8 mouse cellular contexts compared by ENCODE assay signal in the genomic region with DNA sequence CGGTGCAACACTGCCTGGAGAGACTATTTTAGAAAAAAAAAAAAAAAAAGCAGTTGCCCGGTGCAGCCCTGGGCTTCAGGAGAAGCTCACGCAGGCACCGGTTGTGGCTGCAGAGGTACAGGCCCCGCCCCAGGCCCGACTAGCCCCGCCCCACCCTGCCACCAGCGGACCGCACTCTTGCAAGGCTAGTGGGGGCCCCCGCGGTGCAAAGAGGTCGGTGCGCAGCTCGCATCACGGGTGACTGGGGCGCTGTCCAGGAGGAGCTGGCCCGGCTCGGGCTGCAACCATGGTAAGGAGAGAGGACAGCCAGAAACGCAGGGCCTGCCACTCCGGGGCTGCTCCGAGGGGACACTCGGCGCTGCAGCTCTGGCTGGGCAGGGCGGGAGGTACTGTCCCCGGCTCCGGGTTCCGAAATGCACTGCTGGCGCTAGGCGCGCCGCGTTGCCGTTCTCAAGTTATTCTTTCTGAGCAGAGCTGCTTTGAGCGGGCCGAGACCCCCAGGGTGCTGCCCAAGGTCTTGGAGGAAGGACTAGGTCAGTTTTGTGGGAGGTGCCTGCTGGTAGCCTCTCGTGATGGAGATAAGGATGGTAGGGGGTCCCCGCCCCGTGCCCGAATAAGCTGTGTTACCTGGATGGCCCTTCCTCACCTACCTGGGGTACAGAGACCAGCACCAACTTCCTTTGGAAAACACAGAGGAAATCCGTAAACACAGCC. TPM values are rescaled to one million over a fixed set of nuclear protein-coding genes. Genes with fewer than 3 reads are reported as not detected.
DNase-seq lines count a peak whose midpoint lies in the region; ATAC-seq and TF ChIP-seq lines count a peak whose summit lies in the region.

No protein-coding gene starts in this region.

- H3K4me3 ChIP-seq in CH12.LX (replicated peaks in 1 of 3; ENCODE audit: low read depth in 2 of 3, low read length in 2 of 3, poor library complexity in 1 of 3), result peak overlapping the region in 1 of 3 experiments; percentile 41
- peak overlapping the region; percentile 54 for H3K4me3 ChIP-seq in forebrain, embryonic 11.5 days (ENCODE audit: low read depth, low read length)
- H3K4me3 ChIP-seq in heart, embryonic 16.5 days (ENCODE audit: low read length), result peak overlapping the region; percentile 63
- H3K4me3 ChIP-seq in liver, postnatal 0 days (ENCODE audit: low read depth, low read length), result peak overlapping the region; percentile 60
- H3K4me3 ChIP-seq in neural tube, embryonic 13.5 days, result peak overlapping the region; percentile 62
- H3K4me3 ChIP-seq in testis, adult 2 months (ENCODE audit: control insufficient read depth, low read depth, low read length), result peak overlapping the region; percentile 67

- no peak for DNase-seq in CH12.LX (ENCODE audit: extremely low read depth)
- DNase-seq in forebrain, embryonic 11.5 days (ENCODE audit: low spot score), result peak; percentile 86
- DNase-seq in kidney, postnatal 14 days, result peak; percentile 85
- peak; percentile 79 for DNase-seq in liver, postnatal 0 days

- TF ChIP-seq POLR2A in CH12.LX (IDR thresholded peaks at IDR 0.05; ENCODE audit: low read depth, low read length), result no peak
- TF ChIP-seq POLR2A in testis, adult 2 months (IDR thresholded peaks at IDR 0.05; ENCODE audit: control insufficient read depth, low read depth, low read length), result no peak

- TF ChIP-seq RAD21 in CH12.LX (IDR thresholded peaks at IDR 0.05; ENCODE audit: low read depth, low read length), result no peak

- no peak for TF ChIP-seq CTCF in CH12.LX (conservative IDR thresholded peaks at IDR 0.05 in 1 of 2, IDR thresholded peaks at IDR 0.05 in 1 of 2; ENCODE audit: low read depth in 2 of 2, low read length in 2 of 2)
- TF ChIP-seq CTCF in liver, postnatal 0 days (IDR thresholded peaks at IDR 0.05; ENCODE audit: low read depth), result no peak
- no peak for TF ChIP-seq CTCF in testis, adult 2 months (IDR thresholded peaks at IDR 0.05; ENCODE audit: control insufficient read depth, insufficient read depth, insufficient replicate concordance, low read depth, low read length)

- peaks cover 57% of the 10 kb centered on the region for H3K27me3 ChIP-seq in CH12.LX (replicated peaks)
- no peaks in the 10 kb centered on the region for H3K27me3 ChIP-seq in forebrain, embryonic 11.5 days (ENCODE audit: control insufficient read depth, insufficient read depth, low read length)
- H3K27me3 ChIP-seq in heart, embryonic 16.5 days (ENCODE audit: control insufficient read depth, insufficient read depth, low read length), result no peaks in the 10 kb centered on the region
- no peaks in the 10 kb centered on the region for H3K27me3 ChIP-seq in liver, postnatal 0 days (ENCODE audit: insufficient read depth, low read length)
- peaks cover 6% of the 10 kb centered on the region; the same call in 1 of the 2 replicates for H3K27me3 ChIP-seq in neural tube, embryonic 13.5 days
- no peaks in the 10 kb centered on the region for H3K27me3 ChIP-seq in testis, adult 2 months (ENCODE audit: control insufficient read depth, insufficient read depth, low read length)

- no peaks in the 10 kb centered on the region for H3K9me3 ChIP-seq in CH12.LX (replicated peaks; ENCODE audit: low read length)
- H3K9me3 ChIP-seq in forebrain, embryonic 11.5 days (ENCODE audit: control insufficient read depth, low read length), result no peaks in the 10 kb centered on the region
- no peaks in the 10 kb centered on the region for H3K9me3 ChIP-seq in heart, embryonic 16.5 days (replicated peaks; ENCODE audit: control insufficient read depth, low read length)
- no peaks in the 10 kb centered on the region for H3K9me3 ChIP-seq in liver, postnatal 0 days (ENCODE audit: low read length)
- no peaks in the 10 kb centered on the region for H3K9me3 ChIP-seq in neural tube, embryonic 13.5 days

- H3K36me3 ChIP-seq in CH12.LX (replicated peaks in 1 of 2; ENCODE audit: control insufficient read depth in 1 of 2, insufficient read depth in 1 of 2, low read length in 1 of 2), result no peaks in the 10 kb centered on the region
- no peaks in the 10 kb centered on the region for H3K36me3 ChIP-seq in forebrain, embryonic 11.5 days (ENCODE audit: control insufficient read depth, insufficient read depth, low read length)
- no peaks in the 10 kb centered on the region for H3K36me3 ChIP-seq in heart, embryonic 16.5 days (ENCODE audit: control insufficient read depth, insufficient read depth)
- no peaks in the 10 kb centered on the region for H3K36me3 ChIP-seq in liver, postnatal 0 days (replicated peaks; ENCODE audit: insufficient read depth, low read length)
- no peaks in the 10 kb centered on the region for H3K36me3 ChIP-seq in neural tube, embryonic 13.5 days
- no peaks in the 10 kb centered on the region for H3K36me3 ChIP-seq in testis, adult 2 months (ENCODE audit: control insufficient read depth, insufficient read depth, low read length)

- H3K27ac ChIP-seq in CH12.LX (ENCODE audit: insufficient read depth, low read depth), result no peak overlapping the region
- H3K27ac ChIP-seq in forebrain, embryonic 11.5 days (ENCODE audit: low read depth, low read length), result 0 out of 2 replicates have a peak overlapping the region, but pooled peaks have one; percentile 3
- H3K27ac ChIP-seq in heart, embryonic 16.5 days (ENCODE audit: low read length), result peak overlapping the region; percentile 76
- peak overlapping the region; percentile 44; the same call in 1 of the 2 replicates for H3K27ac ChIP-seq in liver, postnatal 0 days (ENCODE audit: low read depth)
- H3K27ac ChIP-seq in neural tube, embryonic 13.5 days (replicated peaks), result peak overlapping the region; percentile 50
- H3K27ac ChIP-seq in testis, adult 2 months (ENCODE audit: control insufficient read depth, insufficient read depth, low read depth, low read length), result peak overlapping the region; percentile 12; the same call in 1 of the 2 replicates

- ATAC-seq in cerebellum, adult (ENCODE audit: insufficient number of reproducible peaks, low FRiP score, low TSS enrichment), result peak; percentile 57
- peak; percentile 76 for ATAC-seq in forebrain, embryonic 11.5 days (replicated peaks; ENCODE audit: low FRiP score)
- peak; percentile 81 for ATAC-seq in heart, embryonic 16.5 days (replicated peaks; ENCODE audit: extremely low read depth, insufficient read depth, low FRiP score)
- ATAC-seq in liver, postnatal 0 days, result peak; percentile 61
- peak; percentile 79 for ATAC-seq in neural tube, embryonic 13.5 days (ENCODE audit: low read depth)

- TF ChIP-seq EP300 in CH12.LX (IDR thresholded peaks at IDR 0.05; ENCODE audit: low read length), result no peak
- no peak for TF ChIP-seq EP300 in liver, postnatal 0 days (IDR thresholded peaks at IDR 0.05; ENCODE audit: low read depth)

- H3K4me2 ChIP-seq in CH12.LX (ENCODE audit: insufficient read depth, low read depth, poor library complexity, severe bottlenecking), result peak overlapping the region; percentile 65
- H3K4me2 ChIP-seq in forebrain, embryonic 11.5 days (ENCODE audit: low read depth, low read length, severe bottlenecking), result peak overlapping the region; percentile 96
- H3K4me2 ChIP-seq in heart, embryonic 16.5 days (ENCODE audit: low read depth, low read length), result peak overlapping the region; percentile 88
- peak overlapping the region; percentile 86 for H3K4me2 ChIP-seq in liver, postnatal 0 days (ENCODE audit: low read depth, low read length)
- peak overlapping the region; percentile 93 for H3K4me2 ChIP-seq in neural tube, embryonic 13.5 days

- H3K9ac ChIP-seq in CH12.LX (ENCODE audit: insufficient read depth, low read depth), result no peak overlapping the region
- peak overlapping the region; percentile 72 for H3K9ac ChIP-seq in forebrain, embryonic 11.5 days (ENCODE audit: low read length)
- peak overlapping the region; percentile 73 for H3K9ac ChIP-seq in heart, embryonic 16.5 days (ENCODE audit: low read length)
- peak overlapping the region; percentile 63 for H3K9ac ChIP-seq in liver, postnatal 0 days (replicated peaks)
- H3K9ac ChIP-seq in neural tube, embryonic 13.5 days, result peak overlapping the region; percentile 79

- H3K79me2 ChIP-seq in CH12.LX (replicated peaks; ENCODE audit: control insufficient read depth, extremely low read depth, insufficient read depth, poor library complexity, severe bottlenecking), result no peaks in the 10 kb centered on the region

- under 1% methylated on average over 40 of the region's 40 CpGs for WGBS in forebrain, embryonic 11.5 days
- under 1% methylated on average over 40 of the region's 40 CpGs for WGBS in heart, embryonic 16.5 days
- under 1% methylated on average over 37 of the region's 40 CpGs for WGBS in liver, postnatal 0 days (ENCODE audit: insufficient replicate concordance)
- under 1% methylated on average over 40 of the region's 40 CpGs for WGBS in neural tube, embryonic 13.5 days

- peaks cover 21 to 38% of the 10 kb centered on the region in 2 experiments for H3K4me1 ChIP-seq in CH12.LX (ENCODE audit: control insufficient read depth in 1 of 2, insufficient read depth in 2 of 2)
- H3K4me1 ChIP-seq in forebrain, embryonic 11.5 days (replicated peaks; ENCODE audit: control insufficient read depth, insufficient read depth, low read length), result peaks cover 8% of the 10 kb centered on the region
- H3K4me1 ChIP-seq in heart, embryonic 16.5 days (ENCODE audit: control insufficient read depth, insufficient read depth, low read length), result peaks cover 14% of the 10 kb centered on the region
- H3K4me1 ChIP-seq in liver, postnatal 0 days (ENCODE audit: insufficient read depth), result peaks cover 14% of the 10 kb centered on the region
- peaks cover 22% of the 10 kb centered on the region for H3K4me1 ChIP-seq in neural tube, embryonic 13.5 days (replicated peaks)
- peaks cover 2% of the 10 kb centered on the region for H3K4me1 ChIP-seq in testis, adult 2 months (ENCODE audit: control insufficient read depth, insufficient read depth, low read length)

- dilution Hi-C loops in CH12.LX (cut with MboI; ENCODE audit: extremely low pct_ligation_motif_present, extremely low pct_unique_long_range_greater_than_20kb, low sequenced_read_pairs), result no loop called here

- in situ Hi-C loops in CH12.LX (cut with MboI; ENCODE audit: low pct_ligation_motif_present, low pct_unique_long_range_greater_than_20kb, low sequenced_read_pairs), result no loop called here

RNA-seq across cellular contexts. Expression of a gene that starts 9.7 kb away (rescaled TPM):
- total RNA-seq in CH12.LX (2012; rRNA removed) (1.5 and 1.7 TPM in 2 replicates), CH12.LX (2014; rRNA removed) (0.32 TPM in 1 of 2 replicates, not detected in the other)
- 0.42 and 1.5 TPM in 2 replicates for polyA plus RNA-seq in CH12.LX (2012; ENCODE audit: insufficient read length, low read depth)
- 8.0 and 8.8 TPM in 2 replicates for polyA plus RNA-seq in forebrain, embryonic 11.5 days (2014; fragmentation: Nextera tagmentation; extraction: Ambion mirVana)
- polyA plus RNA-seq in heart, embryonic 16.5 days (2015; fragmentation: Nextera tagmentation; extraction: Ambion mirVana), result 27.8 and 32.4 TPM in 2 replicates
- 21.7 and 22.0 TPM in 2 replicates for polyA plus RNA-seq in liver, postnatal 0 days (2015; fragmentation: Nextera tagmentation; extraction: Ambion mirVana)
- polyA plus RNA-seq in neural tube, embryonic 13.5 days (2015; fragmentation: Nextera tagmentation; extraction: Ambion mirVana), result 21.9 and 27.2 TPM in 2 replicates
- 159 and 174 TPM in 2 replicates for polyA plus RNA-seq in testis, adult 2 months (2012; rRNA removed)

RNA-seq across cellular contexts. Expression of a gene that starts 12.0 kb away (rescaled TPM):
- total RNA-seq in CH12.LX (2012; rRNA removed), result not detected in 2 replicates
- total RNA-seq in CH12.LX (2014; rRNA removed), result not detected in 2 replicates
- not detected in 2 replicates for polyA plus RNA-seq in CH12.LX (2012; ENCODE audit: insufficient read length, low read depth)
- not detected in 2 replicates for polyA plus RNA-seq in forebrain, embryonic 11.5 days (2014; fragmentation: Nextera tagmentation; extraction: Ambion mirVana)
- not detected in 2 replicates for polyA plus RNA-seq in heart, embryonic 16.5 days (2015; fragmentation: Nextera tagmentation; extraction: Ambion mirVana)
- polyA plus RNA-seq in liver, postnatal 0 days (2015; fragmentation: Nextera tagmentation; extraction: Ambion mirVana), result not detected in 2 replicates
- not detected in 2 replicates for polyA plus RNA-seq in neural tube, embryonic 13.5 days (2015; fragmentation: Nextera tagmentation; extraction: Ambion mirVana)
- 92.8 and 97.9 TPM in 2 replicates for polyA plus RNA-seq in testis, adult 2 months (2012; rRNA removed)

RNA-seq across cellular contexts. Expression of a gene that starts 13.6 kb away (rescaled TPM):
- total RNA-seq in CH12.LX (2012; rRNA removed), result 29.4 and 40.5 TPM in 2 replicates
- 27.2 and 29.5 TPM in 2 replicates for total RNA-seq in CH12.LX (2014; rRNA removed)
- 31.7 and 32.9 TPM in 2 replicates for polyA plus RNA-seq in CH12.LX (2012; ENCODE audit: insufficient read length, low read depth)
- polyA plus RNA-seq in forebrain, embryonic 11.5 days (2014; fragmentation: Nextera tagmentation; extraction: Ambion mirVana), result 72.2 and 75.6 TPM in 2 replicates
- polyA plus RNA-seq in heart, embryonic 16.5 days (2015; fragmentation: Nextera tagmentation; extraction: Ambion mirVana), result 14.8 and 16.5 TPM in 2 replicates
- 4.8 and 5.6 TPM in 2 replicates for polyA plus RNA-seq in liver, postnatal 0 days (2015; fragmentation: Nextera tagmentation; extraction: Ambion mirVana)
- polyA plus RNA-seq in neural tube, embryonic 13.5 days (2015; fragmentation: Nextera tagmentation; extraction: Ambion mirVana), result 54.4 and 58.2 TPM in 2 replicates
- polyA plus RNA-seq in testis, adult 2 months (2012; rRNA removed), result 33.6 and 33.7 TPM in 2 replicates

RNA-seq across cellular contexts. Expression of a gene that starts 38.6 kb away (rescaled TPM):
- total RNA-seq in CH12.LX (2012; rRNA removed), result 0.04 TPM in 1 of 2 replicates, not detected in the other
- not detected in 2 replicates for total RNA-seq in CH12.LX (2014; rRNA removed)
- not detected in 2 replicates for polyA plus RNA-seq in CH12.LX (2012; ENCODE audit: insufficient read length, low read depth)
- polyA plus RNA-seq in forebrain, embryonic 11.5 days (2014; fragmentation: Nextera tagmentation; extraction: Ambion mirVana), result 0.37 and 0.52 TPM in 2 replicates
- 0.10 and 0.14 TPM in 2 replicates for polyA plus RNA-seq in heart, embryonic 16.5 days (2015; fragmentation: Nextera tagmentation; extraction: Ambion mirVana)
- 0.04 TPM in 1 of 2 replicates, not detected in the other for polyA plus RNA-seq in liver, postnatal 0 days (2015; fragmentation: Nextera tagmentation; extraction: Ambion mirVana)
- 0.59 and 0.63 TPM in 2 replicates for polyA plus RNA-seq in neural tube, embryonic 13.5 days (2015; fragmentation: Nextera tagmentation; extraction: Ambion mirVana)
- 89.4 and 90.3 TPM in 2 replicates for polyA plus RNA-seq in testis, adult 2 months (2012; rRNA removed)

Comparison
In these comparisons a context has a peak if more than half of its experiments do, and no peak if none do; other contexts are left out.
1. RNA of a gene that starts 12.0 kb away (polyA plus RNA-seq): 92.8 to 97.9 TPM in testis, adult 2 months; not detected in CH12.LX, not detected in forebrain, embryonic 11.5 days, not detected in heart, embryonic 16.5 days, not detected in liver, postnatal 0 days and not detected in neural tube, embryonic 13.5 days; every median in the first group is over 10 times any median in the second.
2. Peak in every context shown above with its lines, with median percentiles within 50 percentile points of each other: H3K4me2 ChIP-seq and ATAC-seq.